Mouse (Mus musculus) kidney, embryonic 16.5 days (tissue): ENCODE data around the gene Rnf128. TPM values are rescaled to one million over a fixed set of nuclear protein-coding genes. Genes with fewer than 3 reads are reported as not detected.

Experiments used
- ATAC-seq: fragments of 200-750 bp; cut with Nextera tagmentation; 2 replicates; pipeline ENCODE4 v1.8.0; 2017; ENCODE audit warnings: moderate TSS enrichment; ENCODE audit not compliant: low FRiP score, low TSS enrichment
- H3K27ac ChIP-seq: fragments of 300-500 bp; sonication (generic); 2 replicates; pipeline ENCODE4 v1.5.1; 2014; ENCODE audit warnings: low read length
- H3K27me3 ChIP-seq: fragments of 300-500 bp; sonication (generic); 2 replicates; pipeline ENCODE4 v1.6.1; 2014; ENCODE audit warnings: low read length, control low read depth, mixed read lengths; ENCODE audit not compliant: insufficient read depth
- H3K36me3 ChIP-seq: fragments of 300-500 bp; sonication (generic); 2 replicates; pipeline ENCODE4 v1.6.1; 2014; ENCODE audit warnings: low read length, control low read depth, mixed read lengths; ENCODE audit not compliant: insufficient read depth
- H3K4me1 ChIP-seq: fragments of 300-500 bp; sonication (generic); 2 replicates; pipeline ENCODE4 v1.6.1; 2014; ENCODE audit warnings: low read length, control low read depth, mixed read lengths; ENCODE audit not compliant: insufficient read depth
- H3K4me2 ChIP-seq: fragments of 300-500 bp; sonication (generic); replicated peaks from 2 replicates; pipeline ENCODE4 v1.6.1; 2014; ENCODE audit warnings: low read depth, low read length
- H3K4me3 ChIP-seq: fragments of 300-500 bp; sonication (generic); 2 replicates; pipeline ENCODE4 v1.5.1; 2014; ENCODE audit warnings: mild to moderate bottlenecking, low read length
- H3K9ac ChIP-seq: fragments of 300-500 bp; sonication (generic); replicated peaks from 2 replicates; pipeline ENCODE4 v1.6.1; 2014; ENCODE audit warnings: low read length
- H3K9me3 ChIP-seq: fragments of 300-500 bp; sonication (generic); 2 replicates; pipeline ENCODE4 v1.6.1; 2016; ENCODE audit warnings: low read length, control low read depth
- WGBS: fragments of 180-500 bp; shearing (Covaris S2); extraction: QIAGEN DNeasy Blood & Tissue Kit; methylation state at CpG from one replicate; pipeline ENCODE4 v1.1.7; 2014; 5-methylcytosine and 5-hydroxymethylcytosine counted together
- polyA plus RNA-seq: library from polyadenylated mRNA; unstranded; fragments of >200 nt; fragmentation: Nextera tagmentation; extraction: Ambion mirVana; gene quantifications from 2 replicates; pipeline ENCODE4 v1.2.1, GENCODE M21; 2015

Gene Rnf128
- polyA plus RNA-seq: 46.4 and 47.5 TPM in 2 replicates

GRCm38 (mm10) chrX:139562925-139563461 is at the start of gene Rnf128:
TSS of gene Rnf128 (plus strand) at chrX:139563316.
- Histone ChIP-seq H3K4me2 (no peak within 1 kb of the TSS), H3K4me3 (peak within 1 kb of the TSS; percentile 25), H3K9me3 (no peaks in the 10 kb centered on the region), H3K27me3 (peaks cover 4% of the 10 kb centered on the region; the same call in 1 of the 2 replicates), H3K4me1 (no peaks in the 10 kb centered on the region), H3K9ac (no peak within 1 kb of the TSS), H3K27ac (0 out of 2 replicates have a peak within 1 kb of the TSS, but pooled peaks have one; percentile 2), H3K36me3 (no peaks in the 10 kb centered on the region)
- no peak for ATAC-seq
- 50% methylated on average over 8 of the region's 8 CpGs for WGBS

GRCm38 (mm10) chrX:139516156-139516555 is 47.0 kb upstream of the Rnf128 start:
- no peak overlapping the region for H3K9ac ChIP-seq
- no peak overlapping the region for H3K4me3 ChIP-seq
- no peaks in the 10 kb centered on the region for H3K9me3 ChIP-seq
- H3K4me2 ChIP-seq: no peak overlapping the region
- H3K27me3 ChIP-seq: no peaks in the 10 kb centered on the region
- H3K27ac ChIP-seq: no peak overlapping the region
- H3K36me3 ChIP-seq: no peaks in the 10 kb centered on the region
- no peaks in the 10 kb centered on the region for H3K4me1 ChIP-seq
- 86% methylated on average over 2 of the region's 2 CpGs for WGBS
- ATAC-seq: no peak

GRCm38 (mm10) chrX:139519251-139519650 is 43.9 kb upstream of the Rnf128 start:
- Histone ChIP-seq H3K9ac (no peak overlapping the region), H3K4me3 (no peak overlapping the region), H3K4me2 (no peak overlapping the region), H3K36me3 (no peaks in the 10 kb centered on the region), H3K27ac (no peak overlapping the region), H3K9me3 (no peaks in the 10 kb centered on the region), H3K27me3 (no peaks in the 10 kb centered on the region; the same call in 1 of the 2 replicates), H3K4me1 (no peaks in the 10 kb centered on the region)
- WGBS: 63% methylated on average over 2 of the region's 2 CpGs
- no peak for ATAC-seq

- 60% methylated on average over 5 of the region's 5 CpGs for WGBS
- ATAC-seq: peak; percentile 79
Observed at GRCm38 (mm10) chrX:139524303-139525091, 38.6 kb upstream of the Rnf128 start.

GRCm38 (mm10) chrX:139525724-139526123 is 37.4 kb upstream of the Rnf128 start:
- ATAC-seq: no peak
- no peak overlapping the region for H3K9ac ChIP-seq
- WGBS: 85% methylated on average over 2 of the region's 2 CpGs
- no peak overlapping the region for H3K4me3 ChIP-seq
- H3K36me3 ChIP-seq: no peaks in the 10 kb centered on the region
- H3K4me2 ChIP-seq: no peak overlapping the region
- peaks cover 6% of the 10 kb centered on the region; the same call in 1 of the 2 replicates for H3K9me3 ChIP-seq
- H3K27me3 ChIP-seq: no peaks in the 10 kb centered on the region; the same call in 1 of the 2 replicates
- H3K27ac ChIP-seq: no peak overlapping the region
- H3K4me1 ChIP-seq: no peaks in the 10 kb centered on the region

More at GRCm38 (mm10) chrX:139524303-139525091, 38.6 kb upstream of the Rnf128 start:
- no peaks in the 10 kb centered on the region; the same call in 1 of the 2 replicates for H3K27me3 ChIP-seq
- peak overlapping the region; percentile 69; the same call in 1 of the 2 replicates for H3K27ac ChIP-seq
- H3K36me3 ChIP-seq: no peaks in the 10 kb centered on the region
- H3K4me2 ChIP-seq: no peak overlapping the region
- H3K9me3 ChIP-seq: peaks cover 6% of the 10 kb centered on the region; the same call in 1 of the 2 replicates
- no peak overlapping the region for H3K4me3 ChIP-seq
- H3K9ac ChIP-seq: no peak overlapping the region
- H3K4me1 ChIP-seq: no peaks in the 10 kb centered on the region

GRCm38 (mm10) chrX:139526984-139527383 is 36.1 kb upstream of the Rnf128 start:
- Histone ChIP-seq H3K36me3 (no peaks in the 10 kb centered on the region), H3K27me3 (no peaks in the 10 kb centered on the region; the same call in 1 of the 2 replicates), H3K4me1 (no peaks in the 10 kb centered on the region), H3K9ac (no peak overlapping the region), H3K9me3 (peaks cover 6% of the 10 kb centered on the region; the same call in 1 of the 2 replicates), H3K4me3 (no peak overlapping the region), H3K4me2 (no peak overlapping the region), H3K27ac (no peak overlapping the region)
- no peak for ATAC-seq
- 90% methylated on average over 4 of the region's 4 CpGs for WGBS

GRCm38 (mm10) chrX:139529678-139530077 is 33.4 kb upstream of the Rnf128 start:
- Histone ChIP-seq H3K36me3 (no peaks in the 10 kb centered on the region), H3K4me1 (no peaks in the 10 kb centered on the region), H3K27ac (no peak overlapping the region), H3K4me2 (no peak overlapping the region), H3K9ac (no peak overlapping the region), H3K27me3 (peaks cover 4% of the 10 kb centered on the region; the same call in 1 of the 2 replicates), H3K4me3 (no peak overlapping the region), H3K9me3 (peaks cover 6% of the 10 kb centered on the region; the same call in 1 of the 2 replicates)
- ATAC-seq: no peak

- no peaks in the 10 kb centered on the region for H3K36me3 ChIP-seq
- H3K4me2 ChIP-seq: no peak overlapping the region
- ATAC-seq: no peak
- no peaks in the 10 kb centered on the region for H3K9me3 ChIP-seq
- H3K4me1 ChIP-seq: no peaks in the 10 kb centered on the region
- 75% methylated on average over 4 of the region's 4 CpGs for WGBS
- H3K27ac ChIP-seq: no peak overlapping the region
- H3K9ac ChIP-seq: no peak overlapping the region
- peaks cover 7% of the 10 kb centered on the region; the same call in 1 of the 2 replicates for H3K27me3 ChIP-seq
- no peak overlapping the region for H3K4me3 ChIP-seq
Observed at GRCm38 (mm10) chrX:139532293-139532692, 30.8 kb upstream of the Rnf128 start.

- Histone ChIP-seq H3K4me3 (no peak overlapping the region), H3K36me3 (no peaks in the 10 kb centered on the region), H3K27ac (no peak overlapping the region), H3K4me1 (no peaks in the 10 kb centered on the region), H3K4me2 (no peak overlapping the region), H3K9me3 (no peaks in the 10 kb centered on the region), H3K9ac (no peak overlapping the region), H3K27me3 (peaks cover 7% of the 10 kb centered on the region; the same call in 1 of the 2 replicates)
- ATAC-seq: no peak
- WGBS: 75% methylated on average over 5 of the region's 5 CpGs
Observed at GRCm38 (mm10) chrX:139537641-139538397, 25.3 kb upstream of the Rnf128 start.
